Mouse (Mus musculus) T-helper 1 cell (primary cell): ENCODE results near the gene Cfap299.

Experiments
- in situ Hi-C: fragments of 300-600 bp; cut with MboI, MseI; formaldehyde crosslinking; loops from one replicate; pipeline ENCODE4 v1.15.1; 2025; ENCODE audit warnings: high pct_unique_total_duplicates

Cfap299 gene

DNA sequence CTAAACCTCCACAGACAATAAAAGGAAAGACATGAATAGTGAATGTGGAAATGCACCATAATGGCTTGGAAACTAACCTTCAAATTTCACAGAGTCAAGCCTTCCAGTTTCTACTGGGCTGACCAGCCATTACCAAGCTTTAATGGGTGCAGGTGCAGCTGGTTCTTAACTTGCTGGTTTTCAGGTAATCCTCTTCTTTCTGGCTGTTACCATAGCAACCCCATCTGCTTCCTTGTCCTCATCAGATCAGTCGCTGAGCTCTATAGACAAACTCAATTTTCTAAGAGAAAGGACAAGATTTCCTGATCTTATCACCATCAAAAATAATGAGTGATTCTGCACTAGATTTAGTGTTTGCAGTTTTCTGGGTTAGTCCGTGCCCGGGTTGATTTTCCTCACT lies 287.8 kb downstream of the Cfap299 start:
- in situ Hi-C loops = no loop called here

DNA sequence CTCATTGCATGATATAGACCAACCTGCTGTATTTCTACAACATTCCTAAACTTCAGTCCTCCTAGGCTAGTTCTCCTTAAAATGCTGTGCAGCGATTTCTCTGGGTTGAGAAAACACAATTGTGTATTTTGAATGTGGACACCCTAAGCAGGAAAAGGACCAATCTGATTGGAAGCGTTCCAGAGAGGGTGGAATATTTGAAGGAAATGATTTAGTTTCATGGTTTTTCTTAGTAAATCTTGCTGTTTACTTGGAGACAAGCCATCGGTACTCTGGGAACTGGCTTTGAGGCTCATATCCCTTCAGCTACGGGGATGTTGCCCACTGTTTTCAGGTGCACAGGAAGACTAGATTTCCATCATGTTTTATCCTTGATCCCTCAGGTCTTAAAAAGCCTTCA lies 288.3 kb downstream of the Cfap299 start:
- in situ Hi-C loops = no loop called here

DNA sequence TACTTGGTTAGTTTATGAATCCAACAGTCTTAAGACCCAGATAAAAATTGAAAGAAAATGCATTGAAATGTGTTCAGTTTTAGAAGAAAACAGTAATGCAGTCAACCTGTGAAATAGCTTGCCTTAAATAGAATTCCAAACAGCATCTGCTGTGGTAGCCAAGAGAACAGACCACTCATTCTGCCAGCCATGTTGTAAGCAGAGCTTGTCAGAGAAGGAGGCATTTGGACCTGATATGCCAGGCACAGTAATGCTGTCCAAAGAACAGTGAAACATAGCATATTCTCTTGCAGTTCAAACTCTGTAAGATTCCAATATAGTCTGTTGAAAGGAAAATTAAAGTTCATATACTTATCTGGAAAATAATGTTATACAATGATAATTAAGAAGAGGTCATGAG lies 321.2 kb downstream of the Cfap299 start:
- in situ Hi-C loops = no loop called here

DNA sequence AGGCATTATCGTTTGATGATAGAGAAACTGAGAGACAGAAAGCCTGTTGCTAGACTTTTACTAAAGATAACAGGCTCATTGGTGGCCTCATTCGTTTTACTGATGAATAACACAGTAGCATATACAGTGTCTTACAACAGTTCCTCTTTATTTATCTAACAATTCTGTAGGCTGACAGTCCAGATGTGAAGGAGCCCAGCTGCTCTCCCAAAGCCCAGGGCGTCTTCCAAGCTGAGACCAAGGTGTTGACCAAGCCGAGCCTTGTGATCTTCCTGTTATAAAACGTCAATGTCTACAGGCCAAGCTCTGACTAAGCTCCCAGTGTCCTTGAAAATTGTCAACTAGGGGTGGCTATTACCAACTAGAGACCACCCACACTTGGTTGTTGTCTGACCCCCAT lies 321.9 kb downstream of the Cfap299 start:
- in situ Hi-C loops = no loop called here

DNA sequence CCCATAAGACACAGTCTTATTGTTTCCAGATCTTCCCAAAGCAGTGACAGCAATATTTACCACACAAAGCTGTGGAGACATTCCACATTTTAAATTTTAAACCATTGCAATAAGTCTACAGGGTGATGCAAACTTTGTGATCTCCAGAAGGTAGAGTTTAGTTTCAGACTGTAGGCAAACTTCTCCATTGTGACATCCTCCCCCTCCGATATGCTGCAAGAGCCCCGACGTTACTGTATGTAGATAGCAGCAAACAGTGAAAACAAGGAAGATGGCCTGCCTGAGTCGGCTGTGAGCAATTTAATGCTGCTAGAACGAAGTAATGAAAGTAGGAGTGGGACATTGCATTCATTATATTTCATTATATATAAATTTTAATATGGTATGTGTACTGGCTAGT lies 359.1 kb downstream of the Cfap299 start:
- in situ Hi-C loops = loop anchor here (5.0 kb wide), 1 partner anchor 54 kb away; no protein-coding TSS in a partner anchor

DNA sequence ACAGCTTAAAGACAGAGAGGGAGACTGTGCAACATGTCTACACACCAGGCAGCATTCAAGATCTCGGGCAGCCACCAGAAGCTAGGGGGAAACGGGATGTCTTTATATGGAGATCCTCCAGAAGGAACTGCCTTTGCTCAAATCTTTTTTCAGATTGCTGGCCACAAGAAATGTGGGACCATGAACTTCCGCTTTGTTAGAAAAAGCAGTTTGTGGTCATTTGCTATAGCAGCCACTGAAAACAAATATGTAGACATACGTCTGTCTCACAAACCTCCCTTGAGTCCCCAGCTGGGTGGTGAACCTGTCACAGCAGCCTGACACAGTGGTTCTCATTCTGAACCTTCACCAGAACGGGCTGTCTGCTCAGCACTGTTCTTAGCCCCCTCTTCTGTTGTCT lies 363.0 kb downstream of the Cfap299 start:
- in situ Hi-C loops = loop anchor here (5.0 kb wide), 1 partner anchor 50 kb away; no protein-coding TSS in a partner anchor

DNA sequence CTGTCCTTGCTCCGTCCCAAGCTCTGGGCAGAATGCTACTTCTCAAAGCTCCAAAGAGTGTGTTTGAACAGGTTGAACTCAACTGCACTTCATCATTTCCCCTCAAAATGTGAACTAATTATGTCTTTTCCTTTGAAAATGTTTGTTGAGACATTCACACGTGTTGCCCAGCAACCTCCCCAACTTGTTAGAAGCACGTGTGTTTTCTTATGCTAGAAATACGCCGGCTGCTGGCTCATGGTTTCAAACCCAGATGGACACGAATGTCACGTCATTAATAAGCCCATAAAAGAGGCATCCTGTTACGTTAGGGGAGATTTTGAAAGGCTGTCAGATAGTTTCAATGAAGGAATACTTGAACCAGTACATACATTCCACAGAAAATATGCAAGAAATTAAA lies 367.2 kb downstream of the Cfap299 start:
- in situ Hi-C loops = no loop called here

DNA sequence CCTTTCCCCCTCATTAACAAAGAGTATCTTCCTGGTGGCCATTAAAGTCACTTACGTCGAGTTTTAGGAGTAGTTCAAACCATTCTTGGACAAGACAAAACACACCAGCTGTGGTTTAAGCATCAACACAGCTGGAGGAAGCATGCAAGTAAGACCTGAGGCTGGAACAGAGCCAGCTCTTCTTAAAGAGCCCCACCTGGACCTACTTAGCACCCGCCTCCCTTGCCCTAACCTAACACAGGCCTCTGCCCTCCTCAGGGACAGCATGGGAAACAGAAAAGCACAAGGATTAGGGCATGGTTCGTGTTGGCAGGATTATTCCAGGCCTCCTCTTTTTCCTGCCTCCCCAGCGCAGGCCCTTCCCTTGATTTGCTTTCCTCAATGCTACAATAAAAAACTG lies 374.9 kb downstream of the Cfap299 start:
- in situ Hi-C loops = no loop called here

DNA sequence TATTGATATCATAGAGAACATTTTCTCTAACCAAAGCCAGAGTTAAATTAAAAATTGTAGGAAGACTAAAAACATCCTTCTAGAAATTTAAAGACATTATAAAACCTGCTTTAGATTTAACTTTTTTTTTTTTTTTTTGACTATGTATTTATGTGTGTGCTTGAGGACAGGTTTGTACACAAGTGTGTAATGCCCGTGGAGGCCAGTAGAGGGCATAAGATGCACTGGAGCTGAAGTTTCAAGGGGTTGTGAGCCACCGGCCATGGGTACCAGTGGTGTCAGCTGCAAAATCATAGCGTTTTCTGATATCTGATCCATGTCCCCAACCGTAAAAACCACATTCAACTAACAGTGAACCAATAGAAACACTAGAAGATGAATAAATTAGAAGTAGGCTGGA lies 377.5 kb downstream of the Cfap299 start:
- in situ Hi-C loops = no loop called here

DNA sequence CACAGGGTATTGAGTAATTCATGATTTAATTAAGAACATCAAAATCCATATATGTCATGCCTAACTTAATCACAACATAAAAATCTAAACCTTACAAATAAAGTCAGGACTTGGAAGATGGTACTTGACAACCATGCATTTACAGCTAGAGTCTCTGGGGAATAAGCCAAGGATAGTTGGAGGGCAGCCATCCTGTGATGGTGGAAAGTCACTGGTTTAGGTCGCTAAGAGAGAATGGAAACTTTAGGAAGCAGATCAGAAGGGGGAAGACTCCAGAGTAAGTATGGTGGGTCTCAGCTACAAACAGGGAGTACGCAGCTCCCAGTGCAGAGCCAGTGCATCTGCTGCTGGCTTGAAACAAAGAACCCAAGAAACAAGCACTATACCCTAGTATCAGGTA lies 386.3 kb downstream of the Cfap299 start:
- in situ Hi-C loops = no loop called here

DNA sequence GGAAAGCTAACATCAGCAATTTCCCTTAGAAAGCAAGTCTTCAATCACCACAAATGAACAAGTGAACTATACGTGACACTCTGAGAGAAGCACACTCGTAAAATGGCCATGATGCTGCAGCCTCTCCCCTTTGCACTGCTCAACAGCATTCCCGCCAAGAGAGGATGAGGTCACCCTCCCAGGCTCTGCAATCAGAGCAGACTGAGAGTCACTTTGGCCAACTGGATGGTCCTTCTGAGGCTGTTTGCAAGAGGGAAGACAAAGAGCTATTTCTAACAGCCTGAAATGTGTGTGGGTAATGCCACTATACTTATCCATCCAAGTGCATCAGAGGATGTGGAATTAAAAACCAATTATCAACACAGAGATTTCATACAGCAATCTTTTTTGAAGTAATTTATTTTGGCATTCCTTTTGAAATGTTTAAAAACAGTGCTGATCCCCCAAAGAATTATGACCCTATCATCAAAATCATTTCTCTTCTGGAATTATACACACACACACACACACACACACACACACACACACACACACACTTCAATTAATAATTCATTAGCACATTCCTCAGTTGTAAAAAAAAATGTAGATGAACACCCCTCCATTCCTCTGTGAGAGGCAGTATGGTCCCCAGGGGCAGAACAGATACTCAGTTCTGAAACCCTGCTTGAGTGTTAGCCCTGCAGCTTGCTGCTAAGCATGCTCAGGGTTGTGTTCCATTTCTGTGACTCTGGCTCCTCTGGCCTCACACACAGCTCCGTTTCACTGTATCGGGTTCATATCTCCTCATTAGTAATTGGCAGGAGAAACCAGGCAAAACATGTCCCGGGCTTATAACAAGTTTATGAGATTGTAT lies 403.3 kb downstream of the Cfap299 start:
- in situ Hi-C loops = no loop called here

DNA sequence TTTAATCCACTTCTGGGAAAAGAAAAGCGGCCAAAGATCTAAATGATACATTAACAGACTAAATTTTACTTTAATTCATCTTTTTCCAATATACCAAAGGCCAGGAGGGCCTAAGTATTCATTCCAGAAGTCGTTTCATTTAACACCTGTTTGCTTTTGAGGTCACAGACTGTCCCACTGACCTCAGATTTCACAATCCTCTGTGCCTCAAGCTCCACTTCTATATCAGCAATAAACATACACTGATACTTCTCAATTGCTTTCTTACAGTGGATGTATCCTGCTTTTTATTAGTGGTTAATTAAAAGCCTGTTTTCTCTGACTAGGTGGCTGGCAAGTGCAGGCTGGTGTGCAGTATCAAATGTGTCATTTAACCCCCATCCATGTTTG lies 403.9 kb downstream of the Cfap299 start:
- in situ Hi-C loops = no loop called here

DNA sequence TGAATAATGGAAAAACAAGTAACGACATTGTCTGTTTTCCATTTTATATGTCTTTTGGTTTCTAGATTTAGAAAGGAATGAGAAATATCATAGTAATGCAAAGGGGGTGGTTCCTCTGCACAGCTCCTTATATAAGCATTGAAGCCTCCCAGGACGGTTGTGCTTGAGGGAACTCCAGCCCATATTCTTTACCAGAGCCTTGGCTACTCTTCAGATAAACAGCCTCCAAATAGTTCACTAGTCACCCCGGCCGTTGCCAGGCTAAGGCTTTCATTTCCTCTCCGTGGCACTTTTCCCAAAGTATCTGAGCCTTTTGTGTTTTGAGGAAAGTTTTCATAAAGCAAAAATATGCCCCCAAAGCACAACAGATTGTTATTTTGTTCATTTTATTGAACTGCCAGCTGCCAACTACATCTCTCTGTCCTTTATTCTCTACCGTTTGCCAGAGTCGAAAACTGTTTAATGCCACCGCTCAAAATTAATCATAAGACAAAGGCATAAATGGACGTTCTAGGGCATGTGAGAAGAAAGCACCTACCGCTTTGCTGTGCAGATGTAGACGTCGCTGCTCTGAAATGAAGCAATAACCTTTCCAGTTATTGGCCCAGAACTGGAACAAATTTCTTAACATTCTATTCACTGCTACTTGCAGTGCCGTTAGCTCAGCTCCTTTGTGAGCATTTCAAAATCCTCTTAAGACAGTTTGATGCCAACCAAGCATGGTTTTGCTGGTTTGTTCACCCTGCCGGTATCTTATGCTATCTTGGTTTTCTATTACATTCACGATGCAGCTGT lies 433.0 kb downstream of the Cfap299 start:
- in situ Hi-C loops = loop anchor here (10.0 kb wide), 1 partner anchor 923 kb away; no protein-coding TSS in a partner anchor

DNA sequence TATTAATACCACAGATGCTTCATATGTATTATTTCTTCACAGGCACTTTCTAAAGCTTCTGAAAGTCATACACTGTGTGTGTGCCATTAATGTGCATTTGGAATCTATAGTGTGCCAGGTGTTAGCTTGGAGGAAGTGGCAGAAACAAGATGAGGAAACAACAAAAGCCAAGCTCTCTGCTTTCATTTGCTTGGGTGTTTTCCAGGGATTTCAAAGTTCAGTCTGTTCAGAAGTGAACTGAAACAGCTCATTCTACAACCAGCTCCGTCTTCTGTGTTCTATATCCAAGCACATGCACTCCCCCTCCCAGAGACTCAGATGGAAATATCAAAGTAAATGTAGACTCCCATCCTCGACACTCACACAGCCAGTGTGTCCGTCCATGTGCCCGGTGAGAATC lies 449.5 kb downstream of the Cfap299 start:
- in situ Hi-C loops = no loop called here

DNA sequence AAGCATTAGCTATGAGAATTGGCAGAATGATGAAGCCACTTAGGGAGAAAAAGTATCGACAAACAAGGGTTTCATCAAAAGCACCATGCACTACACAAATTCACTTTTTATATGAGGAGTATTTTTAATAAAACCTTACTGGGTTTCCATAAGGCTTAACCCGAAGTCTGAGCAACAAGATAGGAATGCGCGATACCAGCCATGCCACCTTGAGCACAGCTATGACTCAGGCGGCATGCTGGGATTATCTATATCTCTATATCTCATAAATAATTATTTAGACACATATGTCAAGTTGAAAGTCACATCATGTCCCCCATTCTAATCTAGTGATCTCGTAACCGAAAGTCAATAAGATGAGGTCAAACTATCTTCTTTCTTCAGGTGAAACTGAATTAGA lies 453.0 kb downstream of the Cfap299 start:
- in situ Hi-C loops = no loop called here

DNA sequence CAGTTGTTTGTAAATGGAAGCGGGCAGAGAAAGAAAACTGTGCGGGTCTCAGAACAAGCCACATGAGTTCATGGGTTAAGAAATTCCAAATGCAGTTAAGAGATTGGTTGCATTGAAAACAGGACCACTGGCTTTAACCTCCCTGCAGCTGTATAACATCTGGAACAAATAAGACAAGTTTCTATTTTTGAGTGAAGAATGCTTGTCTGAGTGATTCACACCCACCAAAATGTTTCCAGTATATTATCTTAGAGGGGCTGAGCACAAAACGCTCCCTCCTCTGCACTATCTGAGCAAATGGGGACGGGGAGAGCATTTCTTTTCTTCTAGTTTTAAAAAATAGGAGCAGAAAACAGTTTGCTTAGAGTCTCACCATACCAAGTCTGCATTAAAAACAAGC lies 458.6 kb downstream of the Cfap299 start:
- in situ Hi-C loops = no loop called here

DNA sequence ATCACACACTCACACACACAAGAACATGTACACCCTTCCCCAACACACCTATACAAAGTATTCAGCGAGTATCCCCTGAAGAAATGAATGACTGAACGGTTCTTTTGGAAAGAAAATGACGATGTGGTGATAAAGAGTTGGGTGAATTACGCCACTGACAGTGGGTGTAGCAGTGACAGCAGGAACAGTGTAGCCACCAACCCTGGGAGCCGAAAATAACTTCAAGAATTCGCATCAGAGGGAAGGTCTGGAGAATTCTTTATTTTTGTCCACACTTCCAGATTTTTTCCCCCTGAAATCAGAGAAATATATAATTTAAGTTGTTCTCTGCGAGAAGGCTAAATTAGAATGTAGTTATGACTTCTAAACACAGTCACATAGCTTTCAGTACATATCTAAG lies 459.5 kb downstream of the Cfap299 start:
- in situ Hi-C loops = no loop called here

DNA sequence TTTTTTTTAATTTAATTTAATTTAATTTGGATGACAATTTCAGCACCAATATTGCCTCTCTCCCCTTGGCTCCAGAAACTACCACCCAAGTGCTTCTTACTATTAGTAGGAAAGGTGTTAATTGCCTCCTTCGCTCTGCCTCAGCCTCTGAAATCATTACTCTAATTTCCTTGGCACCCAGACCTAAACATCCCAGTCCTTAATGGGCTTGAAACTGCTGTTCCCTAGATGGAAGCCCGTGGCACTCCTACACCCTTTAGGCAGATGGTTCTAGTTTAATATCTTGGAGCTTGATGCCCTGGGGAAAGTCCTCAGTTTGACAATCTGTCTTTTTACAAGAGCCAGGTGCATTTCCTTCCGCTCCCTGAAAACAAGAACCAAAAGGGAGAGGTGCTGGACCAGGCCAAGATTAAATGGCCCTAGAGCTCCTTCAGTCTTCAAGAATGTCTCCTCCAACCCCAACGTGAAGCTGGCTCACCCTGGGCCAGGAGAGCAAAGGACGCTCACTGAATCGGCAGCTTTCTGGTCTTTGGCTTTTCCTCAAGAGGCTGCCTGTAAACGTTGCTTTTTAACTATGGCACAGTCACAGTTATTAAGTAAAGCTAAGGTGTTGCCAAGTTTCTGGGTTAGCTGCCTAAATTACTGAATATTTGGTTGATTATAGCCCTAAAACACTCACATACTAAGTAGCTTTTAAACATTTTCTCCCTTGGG lies 461.9 kb downstream of the Cfap299 start:
- in situ Hi-C loops = no loop called here

DNA sequence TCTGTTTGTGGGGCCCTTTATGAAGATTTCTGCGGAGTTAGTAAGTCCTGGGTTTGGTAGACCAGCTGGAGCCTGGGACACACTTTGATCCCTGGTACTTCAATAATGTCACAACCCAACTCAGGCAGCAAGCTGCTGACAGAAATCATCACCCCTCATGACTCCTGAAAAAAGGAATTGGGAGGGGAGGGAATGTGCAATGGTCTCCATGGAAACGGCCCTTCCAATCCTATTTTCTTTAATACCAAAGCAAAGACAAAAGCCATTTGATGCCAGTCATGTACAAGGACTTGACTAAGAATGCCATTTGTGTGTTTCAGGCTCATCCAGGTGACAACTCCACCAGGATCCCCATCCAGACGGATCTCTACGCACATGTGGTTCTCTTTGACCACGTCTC lies 472.4 kb downstream of the Cfap299 start:
- in situ Hi-C loops = no loop called here

DNA sequence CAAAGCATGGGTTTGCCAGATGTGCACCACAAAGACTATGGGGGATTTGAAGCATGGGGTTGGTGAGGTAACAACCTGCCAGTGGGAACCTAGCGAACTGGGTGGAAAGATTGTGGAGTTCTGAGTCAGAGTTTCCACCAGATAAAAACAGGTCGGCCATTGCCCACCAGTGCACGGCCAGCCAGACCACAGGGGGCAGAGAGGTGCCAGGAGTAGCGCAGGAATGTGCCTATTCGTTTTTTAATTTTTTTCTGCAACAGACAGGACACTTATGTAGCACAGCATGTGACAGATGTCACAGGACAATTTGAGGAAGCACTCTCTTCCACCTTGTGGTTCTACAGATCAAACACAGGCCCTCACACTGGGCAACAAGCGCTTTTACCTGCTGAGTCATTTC lies 475.7 kb downstream of the Cfap299 start:
- in situ Hi-C loops = no loop called here

DNA sequence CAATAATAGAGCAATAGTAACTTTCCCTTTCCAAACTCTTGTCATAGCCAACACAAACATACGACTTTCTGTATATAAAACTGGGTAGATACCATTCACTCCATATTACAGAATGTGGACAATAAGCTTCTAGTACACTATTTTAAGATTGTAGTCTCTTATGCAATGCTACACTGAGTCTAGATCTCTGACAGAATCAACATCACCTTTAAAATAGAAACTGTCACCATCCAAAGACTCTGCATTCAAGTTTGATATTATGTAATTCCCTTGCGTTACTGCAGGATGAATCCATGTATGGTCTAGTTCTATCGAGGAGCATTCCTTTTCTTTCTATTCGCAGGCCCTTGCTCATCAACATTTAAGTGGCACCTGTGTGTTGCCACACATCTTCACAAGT lies 477.4 kb downstream of the Cfap299 start:
- in situ Hi-C loops = no loop called here

DNA sequence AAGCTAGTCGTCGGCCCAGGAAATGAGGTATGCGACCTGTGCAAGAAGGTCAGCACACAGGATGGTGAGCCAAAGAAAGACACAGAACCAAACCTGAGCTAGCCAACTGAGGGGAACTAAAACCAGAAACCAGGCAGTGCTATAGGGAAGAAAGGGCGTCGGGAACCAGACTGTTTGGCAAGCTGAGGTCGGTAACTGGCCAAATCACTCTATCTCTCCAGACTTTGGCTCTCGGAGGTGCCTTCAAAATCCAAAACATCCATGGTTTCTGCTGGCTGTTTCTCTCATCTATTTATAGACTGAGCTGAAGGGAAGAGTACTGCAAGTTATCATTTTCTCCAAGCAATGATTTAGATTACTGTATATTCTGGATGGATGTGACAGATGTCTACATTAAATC lies 477.9 kb downstream of the Cfap299 start:
- in situ Hi-C loops = no loop called here
